Mouse (Mus musculus): ENCODE results near the gene Olfr1416.
"Not testable (repeated sequence)": the region's sequence is repeated elsewhere in the genome, so short reads cannot be mapped to it uniquely, and the experiment has no call there.

The Olfr1416 gene

GRCm38 (mm10) chr1:92485013-92485412 is at the start of gene Olfr1416:
Gene Olfr1416, minus strand, starts transcription at chr1:92485113.
- in situ Hi-C loops (cut with MboI, MseI), result no loop called here

GRCm38 (mm10) chr1:92523764-92524163 is 38.9 kb upstream of the Olfr1416 start:
- in situ Hi-C loops (cut with MboI, MseI), result loop anchor here (5.0 kb wide), 1 partner anchor 84 kb away; the partner anchor contains the start of gene Olfr1410

- in situ Hi-C loops (cut with MboI, MseI), result loop anchor here (5.0 kb wide), 1 partner anchor 86 kb away; the partner anchor contains the start of gene Olfr1410
These were observed 36.5 kb upstream of the Olfr1416 start for GRCm38 (mm10) chr1:92521376-92521775.

GRCm38 (mm10) chr1:92519046-92519445 is 34.1 kb upstream of the Olfr1416 start:
- in situ Hi-C loops (cut with MboI, MseI), result no loop called here

GRCm38 (mm10) chr1:92518561-92518960 is 33.6 kb upstream of the Olfr1416 start, which contains the start of gene Olfr1414:
Gene Olfr1414, minus strand, starts transcription at chr1:92518661.
- in situ Hi-C loops (cut with MboI, MseI), result no loop called here

- in situ Hi-C loops (cut with MboI, MseI), result no loop called here
These were observed 30.5 kb upstream of the Olfr1416 start for GRCm38 (mm10) chr1:92515390-92515789.

- in situ Hi-C loops (cut with MboI, MseI), result not testable (repeated sequence)
These were observed 26.7 kb upstream of the Olfr1416 start for GRCm38 (mm10) chr1:92511646-92512045.

- in situ Hi-C loops (cut with MboI, MseI), result no loop called here
These were observed 11.1 kb upstream of the Olfr1416 start, which contains the start of gene Olfr1415 for GRCm38 (mm10) chr1:92496001-92496400. Gene Olfr1415, minus strand, starts transcription at chr1:92496101.

- in situ Hi-C loops (cut with MboI, MseI), result no loop called here
These were observed 10.8 kb downstream of the Olfr1416 start for GRCm38 (mm10) chr1:92474066-92474578.

GRCm38 (mm10) chr1:92473165-92474041 is 11.5 kb downstream of the Olfr1416 start, which contains the start of gene Ndufa10:
Gene Ndufa10, minus strand, starts transcription at chr1:92473860.
- in situ Hi-C loops (cut with MboI, MseI), result no loop called here

GRCm38 (mm10) chr1:92468891-92469290 is 16.0 kb downstream of the Olfr1416 start:
- in situ Hi-C loops (cut with MboI, MseI), result loop anchor here (10.0 kb wide), 1 partner anchor 1094 kb away; no protein-coding TSS in a partner anchor

GRCm38 (mm10) chr1:92458416-92458815 is 26.5 kb downstream of the Olfr1416 start:
- in situ Hi-C loops (cut with MboI, MseI), result loop anchor here (10.0 kb wide), 1 partner anchor 534 kb away; no protein-coding TSS in a partner anchor

- in situ Hi-C loops (cut with MboI, MseI), result loop anchor here (10.0 kb wide), 1 partner anchor 533 kb away; no protein-coding TSS in a partner anchor
These were observed 27.2 kb downstream of the Olfr1416 start for GRCm38 (mm10) chr1:92457758-92458157.

- in situ Hi-C loops (cut with MboI, MseI), result loop anchor here (10.0 kb wide), 1 partner anchor 529 kb away; no protein-coding TSS in a partner anchor
These were observed 31.0 kb downstream of the Olfr1416 start for GRCm38 (mm10) chr1:92453751-92454445.

- in situ Hi-C loops (cut with MboI, MseI), result no loop called here
These were observed 36.6 kb downstream of the Olfr1416 start for GRCm38 (mm10) chr1:92448293-92448692.

- in situ Hi-C loops (cut with MboI, MseI), result no loop called here
These were observed 43.4 kb downstream of the Olfr1416 start for GRCm38 (mm10) chr1:92441453-92442063.

- in situ Hi-C loops (cut with MboI, MseI), result no loop called here
These were observed 44.7 kb downstream of the Olfr1416 start for GRCm38 (mm10) chr1:92440066-92440750.

GRCm38 (mm10) chr1:92437678-92438271 is 47.1 kb downstream of the Olfr1416 start:
- in situ Hi-C loops (cut with MboI, MseI), result no loop called here

GRCm38 (mm10) chr1:92436831-92437321 is 48.0 kb downstream of the Olfr1416 start:
- in situ Hi-C loops (cut with MboI, MseI), result no loop called here

GRCm38 (mm10) chr1:92434986-92435385 is 49.9 kb downstream of the Olfr1416 start:
- in situ Hi-C loops (cut with MboI, MseI), result no loop called here

All from regulatory T cell (primary cell).